Mouse (Mus musculus): Measurements from ENCODE around the gene Kalrn.

Kalrn gene

GRCm38 (mm10) chr16:34427654-34428053 is 145.7 kb downstream of the Kalrn start:
- no peak for DNase-seq (ENCODE audit: low spot score)

- DNase-seq (ENCODE audit: low spot score), result no peak
Measured at GRCm38 (mm10) chr16:34421473-34421872, 151.9 kb downstream of the Kalrn start.

GRCm38 (mm10) chr16:34417966-34418365 is 155.4 kb downstream of the Kalrn start:
- no peak for DNase-seq (ENCODE audit: low spot score)

- DNase-seq (ENCODE audit: low spot score), result no peak
Measured at GRCm38 (mm10) chr16:34417383-34417782, 155.9 kb downstream of the Kalrn start.

GRCm38 (mm10) chr16:34414581-34414980 is 158.8 kb downstream of the Kalrn start:
- DNase-seq (ENCODE audit: low spot score), result no peak

- DNase-seq (ENCODE audit: low spot score), result peak; percentile 31
Measured at GRCm38 (mm10) chr16:34413868-34414333, 159.4 kb downstream of the Kalrn start.

GRCm38 (mm10) chr16:34407036-34407435 is 166.3 kb downstream of the Kalrn start:
- DNase-seq (ENCODE audit: low spot score), result no peak

- no peak for DNase-seq (ENCODE audit: low spot score)
Measured at GRCm38 (mm10) chr16:34405094-34405493, 168.2 kb downstream of the Kalrn start.

GRCm38 (mm10) chr16:34401216-34401615 is 172.1 kb downstream of the Kalrn start:
- DNase-seq (ENCODE audit: low spot score), result no peak

- peak; percentile 73 for DNase-seq (ENCODE audit: low spot score)
Measured at GRCm38 (mm10) chr16:34400102-34400728, 173.1 kb downstream of the Kalrn start.

GRCm38 (mm10) chr16:34395221-34395811 is 178.0 kb downstream of the Kalrn start:
- no peak for DNase-seq (ENCODE audit: low spot score)

- DNase-seq (ENCODE audit: low spot score), result no peak
Measured at GRCm38 (mm10) chr16:34389520-34390271, 183.6 kb downstream of the Kalrn start.

GRCm38 (mm10) chr16:34388871-34389270 is 184.5 kb downstream of the Kalrn start:
- no peak for DNase-seq (ENCODE audit: low spot score)

- DNase-seq (ENCODE audit: low spot score), result no peak
Measured at GRCm38 (mm10) chr16:34385065-34385464, 188.3 kb downstream of the Kalrn start.

- peak; percentile 24 for DNase-seq (ENCODE audit: low spot score)
Measured at GRCm38 (mm10) chr16:34382992-34383391, 190.3 kb downstream of the Kalrn start.

GRCm38 (mm10) chr16:34376166-34376857 is 197.0 kb downstream of the Kalrn start:
- no peak for DNase-seq (ENCODE audit: low spot score)

GRCm38 (mm10) chr16:34373519-34373918 is 199.8 kb downstream of the Kalrn start:
- DNase-seq (ENCODE audit: low spot score), result no peak

GRCm38 (mm10) chr16:34372103-34372741 is 201.1 kb downstream of the Kalrn start:
- no peak for DNase-seq (ENCODE audit: low spot score)

GRCm38 (mm10) chr16:34359206-34359605 is 214.1 kb downstream of the Kalrn start:
- DNase-seq (ENCODE audit: low spot score), result no peak

- DNase-seq (ENCODE audit: low spot score), result no peak
Measured at GRCm38 (mm10) chr16:34355547-34355946, 217.8 kb downstream of the Kalrn start.

- no peak for DNase-seq (ENCODE audit: low spot score)
Measured at GRCm38 (mm10) chr16:34354042-34354441, 219.3 kb downstream of the Kalrn start.

GRCm38 (mm10) chr16:34352747-34353146 is 220.6 kb downstream of the Kalrn start:
- DNase-seq (ENCODE audit: low spot score), result no peak

All from retina, embryonic 14.5 days (tissue).